In the genomic region with DNA sequence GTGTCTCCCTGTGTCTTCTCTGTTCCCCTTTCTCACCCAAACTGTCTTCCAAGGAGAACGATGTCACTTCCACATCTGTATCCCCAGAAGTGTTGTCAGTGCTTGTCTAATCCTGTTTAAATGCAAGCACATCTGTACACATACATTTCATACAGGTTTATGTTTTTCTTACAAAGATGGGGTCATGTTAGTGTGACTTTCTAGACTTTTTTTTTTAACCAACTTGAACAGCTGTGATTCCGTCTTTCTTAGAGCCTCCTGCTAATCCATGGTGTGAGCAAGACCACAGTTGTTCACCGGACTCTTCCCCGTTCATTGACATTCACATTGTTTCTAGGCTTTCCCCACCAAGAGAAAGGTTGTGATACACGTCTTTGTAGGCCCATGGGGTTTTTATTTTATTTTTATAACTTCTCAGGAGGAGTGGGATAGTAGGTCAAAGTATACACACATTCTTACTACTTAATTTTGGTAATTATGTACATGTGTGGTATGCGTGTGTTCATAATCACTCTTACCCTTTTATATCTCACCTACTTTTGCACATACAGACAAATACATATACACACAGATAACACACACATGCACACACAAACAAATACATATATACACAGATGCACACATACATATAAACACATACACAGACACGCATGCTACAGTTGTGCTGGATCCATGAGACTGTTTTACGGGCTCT, we compare ENCODE assay signal across 16 mouse cellular contexts.
"Had no signal": no experiment of that assay in that cellular context is flagged by ENCODE, and none has a peak within 500 bp of the region (broad histone marks: within the 10 kb centered on the region; RNA-seq: fewer than 3 reads in every experiment).

No protein-coding gene starts in this region.

- DNase-seq: cerebellum, adult 9-10 months; cerebellum, adult 9-11 months; cerebellum, postnatal 10 days; cerebellum, postnatal 14 days; cerebellum, postnatal 25 days; cerebellum, postnatal 36 days; embryo, embryonic 11 days; forebrain, postnatal 0 days; gastrocnemius, adult 2 months; gastrocnemius, postnatal 10 days; gastrocnemius, postnatal 14 days; gastrocnemius, postnatal 25 days; gastrocnemius, postnatal 36 days; heart, adult 11 months; heart, adult 18-20 months; heart, adult 2 months had no signal
